Mouse (Mus musculus): ENCODE data around the gene Dyx1c1. TPM values are rescaled to one million over a fixed set of nuclear protein-coding genes. Genes with fewer than 3 reads are reported as not detected.

Gene Dyx1c1
- 4.0 TPM for polyA plus RNA-seq (2014; fragmentation: Illumina TruSeq; extraction: RNeasy Lipid Tissue Mini Kit (QIAGEN cat#74804); ENCODE audit: low read depth, low replicate concordance)

GRCm38 (mm10) chr9:72958521-72959450, at the start of gene Dyx1c1, which contains the start of gene Gm44503:
Gene Dyx1c1, plus strand, starts transcription at chr9:72958785.
Gene Gm44503, plus strand, starts transcription at chr9:72958852.

GRCm38 (mm10) chr9:72925021-72925934, 33.3 kb upstream of the Dyx1c1 start, which contains the start of gene Pygo1:
Gene Pygo1, plus strand, starts transcription at chr9:72925645.

GRCm38 (mm10) chr9:72985250-72986220, 26.9 kb downstream of the Dyx1c1 start, which contains the start of the genes Ccpg1os and Ccpg1:
Gene Ccpg1os, minus strand, starts transcription at chr9:72985382.
Gene Ccpg1, plus strand, starts transcription at chr9:72985429.

Other genes starting within 250 kb of the Dyx1c1 start
- 0.17 TPM for gene Prtg, start 151.9 kb upstream of the Dyx1c1 start, polyA plus RNA-seq (2014; fragmentation: Illumina TruSeq; extraction: RNeasy Lipid Tissue Mini Kit (QIAGEN cat#74804); ENCODE audit: low read depth, low replicate concordance)
- 11.5 TPM for gene Pygo1, start 33.1 kb upstream of the Dyx1c1 start, polyA plus RNA-seq (2014; fragmentation: Illumina TruSeq; extraction: RNeasy Lipid Tissue Mini Kit (QIAGEN cat#74804); ENCODE audit: low read depth, low replicate concordance)
- gene Gm44503, start 67 bp downstream of the Dyx1c1 start, polyA plus RNA-seq (2014; fragmentation: Illumina TruSeq; extraction: RNeasy Lipid Tissue Mini Kit (QIAGEN cat#74804); ENCODE audit: low read depth, low replicate concordance): 1.0 TPM
- 20.4 TPM for gene Ccpg1os, start 26.6 kb downstream of the Dyx1c1 start, polyA plus RNA-seq (2014; fragmentation: Illumina TruSeq; extraction: RNeasy Lipid Tissue Mini Kit (QIAGEN cat#74804); ENCODE audit: low read depth, low replicate concordance)
- 313 TPM for gene Ccpg1, start 26.6 kb downstream of the Dyx1c1 start, polyA plus RNA-seq (2014; fragmentation: Illumina TruSeq; extraction: RNeasy Lipid Tissue Mini Kit (QIAGEN cat#74804); ENCODE audit: low read depth, low replicate concordance)
- gene Pigb, start 81.6 kb downstream of the Dyx1c1 start, polyA plus RNA-seq (2014; fragmentation: Illumina TruSeq; extraction: RNeasy Lipid Tissue Mini Kit (QIAGEN cat#74804); ENCODE audit: low read depth, low replicate concordance): 14.2 TPM
- 39.6 TPM for gene Rab27a, start 86.1 kb downstream of the Dyx1c1 start, polyA plus RNA-seq (2014; fragmentation: Illumina TruSeq; extraction: RNeasy Lipid Tissue Mini Kit (QIAGEN cat#74804); ENCODE audit: low read depth, low replicate concordance)
- gene Khdc3, start 143.1 kb downstream of the Dyx1c1 start, polyA plus RNA-seq (2014; fragmentation: Illumina TruSeq; extraction: RNeasy Lipid Tissue Mini Kit (QIAGEN cat#74804); ENCODE audit: low read depth, low replicate concordance): not detected
- gene Gm20509, start 143.7 kb downstream of the Dyx1c1 start, polyA plus RNA-seq (2014; fragmentation: Illumina TruSeq; extraction: RNeasy Lipid Tissue Mini Kit (QIAGEN cat#74804); ENCODE audit: low read depth, low replicate concordance): not detected
- gene Rsl24d1, start 154.6 kb downstream of the Dyx1c1 start, polyA plus RNA-seq (2014; fragmentation: Illumina TruSeq; extraction: RNeasy Lipid Tissue Mini Kit (QIAGEN cat#74804); ENCODE audit: low read depth, low replicate concordance): 82.2 TPM

Data from adrenal gland, adult 10 weeks (tissue).